Mouse (Mus musculus) brain, embryonic 18.5 days (tissue): Measurements from ENCODE around the gene Ccdc106.
"Not testable (repeated sequence)": the region's sequence is repeated elsewhere in the genome, so short reads cannot be mapped to it uniquely, and the experiment has no call there.

Experiments
- DNase-seq: peaks from one replicate; pipeline ENCODE4 v3.0.0-alpha.2; 2012; ENCODE audit warnings: low read depth, low spot score

Gene Ccdc106

DNA sequence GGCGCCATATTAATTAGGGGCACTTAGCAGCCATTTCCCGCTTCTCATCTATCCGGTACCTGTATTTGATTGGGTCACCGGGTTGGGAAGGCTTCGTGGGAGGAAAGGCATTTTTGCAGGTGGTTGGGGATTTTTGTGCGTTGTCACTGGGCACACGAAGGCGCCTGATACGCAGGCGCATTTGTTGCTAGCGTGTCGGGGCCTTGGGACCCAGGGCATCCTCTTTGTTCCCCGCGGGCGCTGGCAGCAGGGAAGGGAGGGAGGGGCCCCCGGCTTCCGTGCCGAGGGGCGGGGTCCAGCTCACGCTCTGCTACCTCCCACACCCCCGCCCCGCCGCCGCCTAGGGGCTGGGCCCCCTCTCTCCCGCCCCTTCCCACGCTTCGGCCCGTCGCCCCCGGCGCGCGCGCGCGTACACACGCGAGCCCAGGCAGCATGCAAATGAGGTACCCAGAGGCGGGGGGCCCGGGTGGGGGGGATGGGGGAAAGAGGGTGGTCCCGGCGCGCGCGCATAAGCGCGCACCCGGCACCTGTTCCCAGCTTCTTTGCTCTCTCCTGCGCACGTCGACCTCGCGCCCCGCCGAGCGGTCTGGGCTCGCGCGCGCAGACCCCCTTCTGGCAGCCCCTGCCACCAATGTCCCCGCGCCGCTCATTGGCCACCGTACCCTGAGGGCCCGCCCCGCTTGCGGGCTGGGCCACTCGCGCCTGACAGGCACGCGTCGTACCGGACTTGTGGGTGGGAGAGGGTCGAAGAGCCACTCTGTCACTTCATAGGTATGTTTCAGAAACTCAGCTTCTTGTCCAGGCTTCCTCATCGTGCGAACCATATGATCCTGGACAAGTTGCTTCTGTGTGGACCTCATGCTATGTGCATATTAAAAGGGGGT lies 5.0 kb upstream of the Ccdc106 start, which contains the start of gene Gm44973:
Gene Gm44973 (plus strand): TSS at position 379 of the 884 bp plus-strand sequence.
- DNase-seq, result peak; percentile 95

DNA sequence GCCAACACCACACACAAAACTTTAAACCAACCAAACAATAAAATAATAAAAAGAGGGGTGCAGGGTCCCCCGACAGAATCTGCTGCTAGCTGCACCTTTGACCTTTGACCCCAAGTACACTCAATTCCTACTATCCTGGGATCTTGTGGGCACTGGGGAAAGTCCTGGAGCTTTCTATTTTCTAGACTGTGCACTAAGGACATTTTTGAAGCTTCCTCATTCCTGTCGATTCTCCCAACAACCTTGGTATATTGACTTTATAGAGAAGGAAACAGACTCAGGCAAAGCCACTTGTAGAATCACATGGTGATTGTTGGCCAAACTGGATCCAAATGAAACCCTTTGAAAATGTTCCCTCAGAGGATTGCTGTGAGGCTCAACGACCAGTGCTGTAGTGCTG lies 4.3 kb upstream of the Ccdc106 start:
- no peak for DNase-seq

DNA sequence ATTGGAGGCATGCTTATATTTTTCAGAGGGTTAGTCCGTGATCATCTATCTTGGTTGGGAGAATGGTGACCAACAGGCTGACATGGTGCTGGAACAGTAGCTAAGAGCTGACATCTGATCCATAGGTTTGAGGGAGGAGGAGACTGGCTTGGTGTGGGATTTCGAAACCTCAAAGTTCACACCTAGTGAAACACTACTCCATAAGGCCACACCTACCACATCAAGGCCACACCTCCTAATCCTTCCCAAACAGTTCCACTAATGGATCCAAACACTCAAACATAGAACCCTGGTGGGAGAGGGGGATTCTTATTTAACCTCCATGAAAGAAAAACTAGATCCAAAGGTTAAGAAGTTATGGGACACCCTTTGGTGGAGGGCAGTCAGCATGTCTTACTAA lies 3.4 kb upstream of the Ccdc106 start:
- no peak for DNase-seq

DNA sequence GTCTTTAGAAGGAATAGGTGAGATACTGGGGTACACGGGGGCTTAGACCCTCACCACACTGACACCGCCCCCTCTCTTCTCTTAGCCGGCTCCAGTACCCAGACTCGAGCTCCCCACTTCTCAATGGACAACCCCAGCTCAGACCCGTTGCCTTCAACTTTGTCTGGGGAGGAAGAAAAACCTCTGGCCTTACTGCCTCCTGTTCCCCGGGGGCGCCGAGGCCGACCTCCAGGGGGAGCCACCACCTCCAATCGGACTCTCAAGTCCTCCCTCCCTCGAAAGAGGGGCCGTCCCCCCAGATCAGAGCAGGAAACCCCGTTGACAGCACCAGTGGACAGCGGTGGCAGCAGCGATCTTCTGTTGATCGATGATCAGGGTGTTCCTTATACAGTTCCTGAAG lies 3.0 kb upstream of the Ccdc106 start:
- no peak for DNase-seq

DNA sequence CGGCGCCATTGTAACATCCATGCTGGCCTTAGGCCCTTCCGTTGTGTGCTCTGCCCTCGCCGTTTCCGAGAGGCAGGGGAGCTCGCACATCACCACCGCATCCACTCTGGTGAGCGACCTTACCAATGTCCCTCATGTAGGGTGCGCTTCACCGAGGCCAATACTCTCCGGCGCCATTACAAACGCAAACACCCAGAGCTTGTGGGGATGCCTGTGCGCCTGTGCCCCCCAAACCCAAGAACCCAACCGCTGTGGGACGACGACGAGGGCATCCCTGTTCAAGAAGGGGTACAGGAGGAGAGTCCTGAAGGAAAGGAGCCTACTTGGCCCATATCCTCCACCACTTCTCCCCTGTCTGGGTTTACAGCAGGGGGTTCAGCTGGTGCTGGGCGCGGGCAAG lies 2.4 kb upstream of the Ccdc106 start:
- no peak for DNase-seq

DNA sequence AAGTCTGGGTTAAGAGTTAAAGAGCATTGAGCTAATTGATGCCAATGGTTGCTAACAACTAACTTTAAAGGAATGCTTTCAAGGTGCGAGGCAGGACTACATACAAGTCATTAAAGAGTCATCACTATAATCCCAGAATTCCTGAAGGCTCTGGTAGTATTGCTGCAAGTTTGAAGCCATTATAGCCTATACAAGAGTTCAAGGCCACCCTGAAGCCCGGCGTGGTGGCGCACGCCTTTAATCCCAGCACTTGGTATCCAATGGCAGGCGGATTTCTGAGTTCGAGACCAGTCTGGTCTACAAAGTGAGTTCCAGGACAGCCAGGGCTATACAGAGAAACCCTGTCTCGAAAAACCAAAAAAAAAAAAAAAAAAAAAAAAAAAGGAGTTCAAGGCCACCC lies 777 bp upstream of the Ccdc106 start:
- DNase-seq, result not testable (repeated sequence)

DNA sequence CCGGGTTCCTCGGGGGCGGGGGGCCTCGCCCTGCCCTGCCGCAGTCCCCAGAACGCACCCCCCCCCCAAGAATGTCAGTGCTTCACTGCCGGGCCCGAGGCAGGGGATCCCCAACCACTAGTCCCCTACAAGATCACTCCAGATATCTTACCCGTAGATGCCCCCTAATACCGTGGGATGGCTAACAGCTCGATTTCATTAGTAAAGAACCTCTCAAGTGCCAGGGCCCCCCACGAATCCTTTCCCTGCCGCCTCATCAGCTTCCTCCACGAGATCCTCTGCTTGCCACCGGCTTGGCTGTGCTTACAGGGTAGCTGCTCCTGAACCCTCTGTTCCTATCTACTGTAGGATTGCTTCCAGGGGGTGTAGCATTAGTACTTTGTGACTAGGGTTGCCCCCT lies 332 bp downstream of the Ccdc106 start:
- no peak for DNase-seq

DNA sequence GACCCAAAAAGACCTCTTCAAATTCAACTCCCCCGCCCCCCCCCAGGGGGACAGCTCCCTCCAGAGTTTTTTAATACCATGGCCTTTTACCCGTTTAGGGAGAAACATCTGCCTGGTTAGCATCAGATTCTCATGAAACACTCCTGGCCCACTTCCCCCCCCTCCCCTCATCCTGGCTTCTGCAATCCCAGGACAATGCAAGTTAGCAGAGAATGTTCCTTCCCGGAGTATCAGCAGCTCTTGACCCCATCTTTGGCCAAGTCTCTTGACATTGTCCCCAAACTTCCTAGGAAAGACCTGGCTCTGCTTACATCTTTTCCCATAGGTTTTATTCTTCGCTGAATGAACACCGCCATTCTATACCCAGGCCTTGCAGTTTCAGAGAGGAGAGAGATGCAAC lies 844 bp downstream of the Ccdc106 start:
- DNase-seq, result no peak

DNA sequence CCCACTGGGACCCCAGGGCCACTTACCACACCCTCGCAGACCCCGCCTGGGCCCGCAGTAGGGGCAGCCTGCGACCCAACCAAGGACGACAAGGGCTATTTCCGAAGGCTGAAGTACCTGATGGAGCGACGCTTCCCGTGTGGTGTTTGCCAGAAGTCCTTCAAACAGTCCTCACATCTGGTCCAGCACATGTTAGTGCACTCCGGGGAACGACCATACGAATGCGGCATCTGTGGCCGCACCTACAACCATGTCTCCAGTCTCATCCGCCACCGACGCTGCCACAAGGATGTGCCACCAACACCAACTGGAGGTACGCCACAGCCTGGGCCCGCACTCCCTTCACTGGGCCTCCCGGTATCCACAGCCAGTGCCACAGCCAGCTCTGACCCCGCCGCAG lies 9.2 kb downstream of the Ccdc106 start:
- DNase-seq, result no peak

DNA sequence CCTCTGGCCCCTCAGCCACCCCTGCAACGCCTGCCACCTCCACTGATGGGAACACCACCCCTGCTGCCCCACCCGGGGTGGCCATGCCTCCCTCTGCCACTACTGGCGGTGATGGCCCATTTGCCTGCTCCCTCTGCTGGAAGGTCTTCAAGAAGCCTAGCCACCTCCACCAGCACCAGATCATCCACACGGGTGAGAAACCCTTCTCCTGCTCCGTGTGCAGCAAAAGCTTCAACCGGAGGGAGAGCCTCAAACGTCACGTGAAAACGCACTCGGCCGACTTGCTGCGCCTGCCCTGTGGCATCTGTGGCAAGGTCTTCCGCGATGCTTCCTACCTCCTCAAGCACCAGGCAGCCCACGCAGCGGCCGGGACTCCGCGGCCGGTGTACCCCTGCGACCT lies 9.6 kb downstream of the Ccdc106 start:
- DNase-seq, result no peak

DNA sequence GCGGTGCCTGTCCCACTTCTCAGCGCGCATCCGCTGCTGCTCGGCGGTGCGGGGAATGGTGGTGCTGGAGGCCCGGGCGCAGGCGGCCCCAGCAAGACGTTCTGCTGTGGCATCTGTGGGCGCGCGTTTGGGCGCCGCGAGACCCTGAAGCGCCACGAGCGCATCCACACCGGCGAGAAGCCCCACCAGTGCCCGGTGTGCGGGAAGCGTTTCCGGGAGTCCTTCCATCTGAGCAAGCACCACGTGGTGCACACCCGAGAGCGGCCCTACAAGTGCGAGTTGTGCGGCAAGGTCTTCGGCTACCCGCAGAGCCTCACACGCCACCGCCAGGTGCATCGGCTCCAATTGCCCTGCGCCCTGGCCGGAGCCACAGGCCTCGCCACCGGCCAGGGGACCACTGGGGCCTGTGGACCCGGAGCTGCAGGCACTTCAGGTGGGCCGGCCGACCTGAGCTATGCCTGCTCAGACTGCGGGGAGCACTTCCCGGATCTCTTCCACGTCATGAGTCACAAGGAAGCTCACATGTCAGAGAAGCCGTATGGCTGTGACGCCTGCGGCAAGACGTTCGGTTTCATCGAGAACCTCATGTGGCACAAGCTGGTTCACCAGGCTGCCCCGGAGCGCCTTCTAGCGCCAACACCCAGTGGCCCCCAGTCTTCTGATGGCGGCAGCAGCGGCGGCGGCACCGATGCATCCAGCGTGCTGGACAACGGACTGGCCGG lies 10.4 kb downstream of the Ccdc106 start:
- no peak for DNase-seq

DNA sequence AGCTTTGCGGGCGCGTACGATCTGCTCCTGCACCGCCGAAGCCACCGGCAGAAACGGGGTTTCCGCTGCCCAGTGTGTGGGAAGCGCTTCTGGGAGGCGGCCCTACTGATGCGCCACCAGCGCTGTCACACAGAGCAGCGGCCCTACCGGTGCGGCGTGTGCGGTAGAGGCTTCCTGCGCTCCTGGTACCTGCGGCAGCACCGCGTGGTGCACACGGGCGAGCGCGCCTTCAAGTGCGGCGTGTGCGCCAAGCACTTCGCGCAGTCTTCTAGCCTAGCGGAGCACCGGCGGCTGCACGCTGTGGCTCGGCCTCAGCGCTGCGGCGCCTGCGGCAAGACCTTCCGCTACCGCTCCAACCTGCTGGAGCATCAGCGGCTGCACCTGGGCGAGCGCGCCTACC lies 11.1 kb downstream of the Ccdc106 start:
- no peak for DNase-seq

DNA sequence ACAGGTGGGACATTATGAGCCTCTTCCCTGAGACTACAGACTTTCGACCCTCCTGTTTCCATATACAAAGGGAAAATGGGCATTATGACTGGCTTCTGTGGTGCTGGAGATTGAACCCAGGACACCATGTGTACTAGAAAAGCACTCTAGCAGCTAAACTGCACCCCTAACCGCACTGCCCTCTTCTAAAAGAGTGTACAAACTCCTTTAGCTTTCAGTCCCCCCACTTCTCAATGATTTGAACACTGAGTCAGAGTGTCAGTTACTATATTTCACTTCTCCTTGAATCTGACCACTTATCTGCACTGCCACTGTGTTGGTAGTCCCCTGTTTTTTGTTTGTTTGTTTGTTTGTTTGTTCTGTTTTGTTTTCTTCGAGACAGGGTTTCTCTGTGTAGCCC lies 13.5 kb downstream of the Ccdc106 start, which contains the start of gene 4632433K11Rik:
Gene 4632433K11Rik (plus strand): TSS at position 301 of the 400 bp plus-strand sequence.
- DNase-seq, result no peak

DNA sequence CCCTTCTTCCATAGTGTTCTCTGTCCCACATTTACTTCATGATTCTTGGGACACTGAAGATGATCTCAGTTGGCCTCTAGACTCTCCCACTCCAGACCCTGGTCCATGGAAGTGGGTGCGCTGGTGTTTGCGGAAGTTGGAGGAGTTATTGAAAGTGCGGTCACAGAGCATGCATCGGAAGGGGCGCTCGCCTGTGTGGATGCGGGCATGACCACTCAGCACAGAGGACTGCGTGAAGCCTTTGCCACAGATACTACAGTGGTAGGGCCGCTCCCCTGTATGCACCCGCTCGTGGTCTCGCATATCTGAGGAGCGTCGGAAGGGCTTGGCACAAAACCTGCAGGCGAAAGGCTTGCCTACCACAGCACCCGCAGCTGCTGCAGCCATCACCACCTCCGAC lies 15.3 kb downstream of the Ccdc106 start:
- DNase-seq, result no peak

DNA sequence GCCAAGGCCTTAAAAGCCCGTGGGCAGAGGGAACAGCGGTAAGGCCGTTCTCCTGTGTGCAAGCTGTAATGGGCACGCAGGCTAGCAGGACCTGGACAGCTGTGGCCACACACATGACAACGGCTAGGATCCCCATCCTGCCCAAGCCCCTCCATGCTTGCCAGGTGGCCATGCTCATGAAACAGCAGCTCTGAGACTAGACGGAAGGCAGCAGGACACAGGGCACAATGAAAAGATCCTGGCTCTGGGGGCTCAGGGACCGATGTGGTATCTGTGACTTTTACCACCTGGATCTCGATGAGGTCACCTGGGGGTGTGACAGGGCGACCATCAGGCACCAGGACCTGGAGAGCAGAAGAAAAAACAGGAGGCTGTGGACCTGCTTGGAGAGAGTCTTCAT lies 15.8 kb downstream of the Ccdc106 start:
- DNase-seq, result no peak

DNA sequence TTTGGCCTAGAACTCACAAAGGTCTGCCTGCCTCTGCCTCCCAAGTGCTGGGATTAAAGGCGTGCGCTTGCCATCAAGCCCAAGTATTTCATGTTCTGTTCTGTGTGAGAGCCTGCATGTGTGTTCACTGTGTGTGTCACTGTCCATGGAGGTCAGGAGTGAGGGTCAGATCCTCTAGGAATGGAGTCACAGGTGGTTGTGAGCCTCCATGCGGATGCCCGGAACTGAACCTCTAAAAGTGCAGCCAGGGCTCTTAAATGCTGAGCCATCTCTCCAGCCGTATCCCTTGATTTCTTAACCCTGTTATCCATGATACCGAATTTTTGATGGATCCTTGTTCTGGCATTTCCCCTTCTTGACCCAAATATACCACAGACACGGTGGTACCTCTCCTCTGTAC lies 16.7 kb downstream of the Ccdc106 start:
- DNase-seq, result no peak

DNA sequence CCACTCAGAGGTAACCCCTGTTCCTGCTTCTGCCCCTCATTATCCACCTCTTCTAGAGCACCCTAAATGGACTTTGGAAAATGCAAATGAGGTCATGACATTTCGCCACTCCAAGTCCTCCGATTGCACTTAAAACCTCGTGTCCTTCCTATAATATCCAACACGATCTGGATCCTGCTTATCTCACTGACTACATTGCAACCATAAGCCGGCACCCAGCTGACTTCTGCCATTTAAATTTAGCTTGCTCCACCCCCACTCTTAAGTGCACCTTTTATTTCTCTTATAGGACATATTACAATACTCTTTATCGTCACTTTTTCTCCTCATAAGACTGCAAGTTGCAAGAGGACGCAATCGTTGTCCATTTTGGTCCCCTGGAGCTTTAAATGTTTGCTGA lies 17.1 kb downstream of the Ccdc106 start:
- no peak for DNase-seq

DNA sequence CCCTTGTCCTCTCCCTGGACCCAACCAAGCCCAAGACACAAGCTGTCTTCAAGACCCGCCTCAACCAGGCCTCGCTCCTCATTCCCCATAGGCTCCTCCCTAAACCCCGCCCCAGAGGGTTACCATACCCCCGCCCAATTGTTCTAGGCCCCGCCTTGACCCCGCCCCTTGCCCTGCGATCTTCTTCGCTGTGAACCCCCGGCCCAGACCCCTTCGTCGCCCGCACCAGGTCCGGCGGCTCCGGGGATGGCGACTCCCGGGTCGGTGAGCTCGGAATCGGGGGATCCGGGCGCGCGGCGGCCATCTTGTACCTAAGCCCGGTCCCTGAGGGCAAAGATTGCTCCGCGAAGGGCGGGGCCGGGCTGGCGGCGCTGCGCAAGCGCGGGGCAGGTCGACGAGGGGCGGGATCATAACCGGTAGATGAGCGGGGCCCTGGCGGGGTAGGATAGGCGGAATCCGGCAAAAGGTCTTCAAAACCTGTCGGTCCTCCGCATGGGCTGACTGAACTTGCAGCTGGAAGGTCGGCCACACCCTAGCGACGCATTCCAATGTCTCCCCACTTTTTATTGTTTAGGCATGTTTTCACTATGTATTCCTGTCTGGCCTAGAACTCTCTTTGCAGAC lies 17.9 kb downstream of the Ccdc106 start, which contains the start of gene Zfp784:
Gene Zfp784 (minus strand): TSS at position 338 of the 624 bp plus-strand sequence.
- DNase-seq, result peak; percentile 78

DNA sequence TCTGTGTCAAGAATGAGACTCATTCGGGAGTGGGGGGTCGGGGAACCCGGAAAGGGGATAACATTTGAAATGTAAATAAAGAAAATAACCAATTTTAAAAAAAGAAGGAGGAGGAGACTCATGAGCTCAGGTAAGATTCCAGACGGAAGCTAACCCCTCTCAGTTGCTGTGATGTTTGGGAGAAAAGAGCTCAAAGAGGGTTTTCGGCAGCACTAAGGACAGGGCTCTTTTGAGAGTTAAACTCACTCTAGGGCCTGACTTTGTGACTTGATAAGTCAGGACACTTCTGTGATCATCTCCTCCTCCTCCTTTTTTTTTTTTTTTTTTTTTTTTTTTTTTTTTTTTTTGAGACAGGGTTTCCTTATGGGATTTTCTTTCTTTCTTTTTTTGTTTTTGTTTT lies 18.6 kb downstream of the Ccdc106 start:
- no peak for DNase-seq

DNA sequence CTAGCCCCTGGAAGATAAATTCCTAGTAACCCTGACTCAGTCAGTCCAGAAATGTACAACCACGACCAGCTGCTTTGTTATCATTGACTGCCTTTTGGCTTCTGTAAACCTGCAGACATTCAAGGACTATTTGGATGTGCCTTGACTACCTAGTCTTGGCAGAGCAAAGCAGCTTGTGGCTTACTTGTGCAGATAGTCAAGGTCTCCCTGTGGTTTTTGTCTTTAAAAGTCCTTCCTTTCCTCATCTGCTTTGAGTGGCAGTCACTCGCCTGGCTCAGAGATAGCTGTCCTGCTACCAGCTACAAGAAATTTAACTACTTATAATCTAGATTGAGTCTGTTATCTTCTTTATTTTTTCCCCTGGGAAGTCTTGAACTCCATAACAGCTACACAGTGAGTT lies 24.6 kb downstream of the Ccdc106 start:
- DNase-seq, result no peak

DNA sequence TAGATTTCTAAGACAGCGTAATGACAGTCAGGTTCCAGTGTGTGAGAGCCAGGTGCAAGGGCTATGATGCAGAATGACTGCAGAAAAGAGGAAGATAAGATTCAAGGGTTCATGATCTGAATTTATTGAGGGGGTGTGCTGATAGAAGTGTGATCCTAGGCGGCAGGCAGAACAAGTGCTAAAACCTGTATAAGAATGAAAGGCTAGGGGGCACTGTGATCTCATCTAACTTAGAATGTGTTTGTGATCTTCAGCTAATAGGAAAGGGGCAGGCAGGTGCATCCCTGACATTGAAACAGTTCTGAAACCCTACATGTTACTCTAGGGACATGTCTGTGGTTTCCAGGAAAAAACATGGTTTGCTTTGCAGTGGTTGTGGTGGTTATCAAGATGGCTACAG lies 25.8 kb downstream of the Ccdc106 start:
- DNase-seq, result no peak

DNA sequence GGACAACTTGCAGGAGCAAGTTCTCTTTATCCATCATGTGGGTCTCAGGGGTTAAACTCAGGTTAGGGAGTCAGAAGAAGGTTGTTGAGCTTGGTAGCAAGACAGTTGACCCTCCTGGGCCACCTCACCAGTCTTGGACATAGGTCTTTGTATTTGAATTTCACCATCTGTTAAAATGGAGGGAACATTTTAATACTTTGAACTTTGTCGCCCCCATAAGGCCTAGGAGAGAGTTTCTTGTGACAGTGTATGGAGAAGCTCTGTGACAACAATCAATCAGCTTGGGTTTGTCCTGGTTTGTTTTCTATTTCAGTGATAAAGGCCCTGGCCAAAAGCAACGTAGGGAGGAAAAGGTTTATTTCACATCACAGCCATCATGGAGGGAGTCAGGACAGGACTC lies 27.0 kb downstream of the Ccdc106 start:
- DNase-seq, result no peak
